Mouse (Mus musculus) heart, adult 2 months (tissue): ENCODE data around the gene Scarb1.

Experiments
- CTCF ChIP-seq: fragments of 200-600 bp; IDR thresholded peaks from 2 replicates; pipeline ENCODE4 v1.8.1; 2022; ENCODE audit warnings: antibody characterized with exemption, mild to moderate bottlenecking, moderate library complexity
- POLR2A ChIP-seq: fragments of 200-500 bp; IDR thresholded peaks from 2 replicates; pipeline ENCODE4 v1.6.1; 2011; ENCODE audit warnings: mild to moderate bottlenecking, low read depth, low read length, control low read depth; ENCODE audit not compliant: insufficient read depth

- no peak for TF ChIP-seq CTCF
- TF ChIP-seq POLR2A: no peak
Measured at GRCm38 (mm10) chr5:125327596-125328385, 13.1 kb downstream of the Scarb1 start.
